Mouse (Mus musculus) MEL (cell line): Measurements from ENCODE around the gene Pla2g2c. TPM values are rescaled to one million over a fixed set of nuclear protein-coding genes. Genes with fewer than 3 reads are reported as not detected.

Source experiments
- DNase-seq: peaks from one replicate; pipeline ENCODE4 v3.0.0; 2011; ENCODE audit warnings: low read depth, low spot score
- H3K27ac ChIP-seq: 2 replicates; pipeline ENCODE4 v1.5.1; 2012; ENCODE audit warnings: low read depth, mild to moderate bottlenecking, control low read depth, low read length, moderate library complexity; ENCODE audit not compliant: control insufficient read depth
- H3K27me3 ChIP-seq, 2 experiments: fragments of 150-350 bp in 1 of 2; sonication (generic) in 1 of 2; 2 replicates each; pipeline ENCODE4 v1.6.1; 2012; ENCODE audit warnings: low read length in 2 of 2, mild to moderate bottlenecking in 2 of 2, improper control_type of control experiment in 1 of 2, moderate library complexity in 1 of 2; ENCODE audit not compliant: insufficient read depth in 2 of 2, control insufficient read depth in 1 of 2
- H3K36me3 ChIP-seq, 2 experiments: 2 replicates each; pipeline ENCODE4 v1.6.1; 2012 to 2014; ENCODE audit warnings: low read length in 2 of 2, improper control_type of control experiment in 1 of 2, inconsistent platforms in 1 of 2, mild to moderate bottlenecking in 1 of 2; ENCODE audit not compliant: insufficient read depth in 2 of 2, control insufficient read depth in 1 of 2
- H3K4me1 ChIP-seq, 2 experiments: fragments of 150-350 bp in 1 of 2; sonication (generic) in 1 of 2; 2 replicates each; pipeline ENCODE4 v1.6.1; 2012; ENCODE audit warnings: low read length in 2 of 2, improper control_type of control experiment in 1 of 2, mild to moderate bottlenecking in 1 of 2; ENCODE audit not compliant: insufficient read depth in 2 of 2, control insufficient read depth in 1 of 2
- H3K4me3 ChIP-seq, 2 experiments: fragments of 150-350 bp in 1 of 2; sonication (generic) in 1 of 2; 2 replicates each; pipeline ENCODE4 v1.5.1; 2012; ENCODE audit warnings: low read depth in 2 of 2, low read length in 2 of 2, mild to moderate bottlenecking in 2 of 2, moderate library complexity in 2 of 2, control low read depth in 1 of 2, improper control_type of control experiment in 1 of 2; ENCODE audit not compliant: control insufficient read depth in 1 of 2, insufficient read depth in 1 of 2
- H3K79me2 ChIP-seq: 2 replicates; pipeline ENCODE4 v1.6.1; 2012; ENCODE audit warnings: mild to moderate bottlenecking, low read length, moderate library complexity; ENCODE audit not compliant: control insufficient read depth, poor library complexity, insufficient read depth
- H3K9ac ChIP-seq: 2 replicates; pipeline ENCODE4 v1.6.1; 2012; ENCODE audit warnings: low read depth, mild to moderate bottlenecking, control low read depth, low read length, moderate library complexity; ENCODE audit not compliant: control insufficient read depth, poor library complexity, severe bottlenecking
- H3K9me3 ChIP-seq: fragments of 150-350 bp; sonication (generic); replicated peaks from 2 replicates; pipeline ENCODE4 v1.6.1; 2012; ENCODE audit warnings: mild to moderate bottlenecking, low read length, improper control_type of control experiment, moderate library complexity; ENCODE audit not compliant: insufficient read depth
- BHLHE40 ChIP-seq: IDR thresholded peaks from 2 replicates; pipeline ENCODE4 v1.6.1; 2012; ENCODE audit warnings: low read depth, mild to moderate bottlenecking, inconsistent platforms, low read length, improper control_type of control experiment, borderline replicate concordance
- CHD1 ChIP-seq: IDR thresholded peaks from 2 replicates; pipeline ENCODE4 v1.6.1; 2012; ENCODE audit warnings: low read depth, mild to moderate bottlenecking, inconsistent platforms, low read length, improper control_type of control experiment
- E2F4 ChIP-seq: IDR thresholded peaks from 2 replicates; pipeline ENCODE4 v1.6.1; 2011; ENCODE audit warnings: low read depth, low read length, improper control_type of control experiment, borderline replicate concordance
- ELF1 ChIP-seq: IDR thresholded peaks from 2 replicates; pipeline ENCODE4 v1.6.1; 2014; ENCODE audit warnings: low read depth, mild to moderate bottlenecking, inconsistent platforms, low read length, improper control_type of control experiment, moderate library complexity
- ETS1 ChIP-seq: IDR thresholded peaks from 2 replicates; pipeline ENCODE4 v1.6.1; 2012; ENCODE audit warnings: low read depth, mild to moderate bottlenecking, inconsistent platforms, low read length, improper control_type of control experiment, moderate library complexity
- GABPA ChIP-seq: IDR thresholded peaks from 2 replicates; pipeline ENCODE4 v1.6.1; 2012; ENCODE audit warnings: low read depth, mild to moderate bottlenecking, inconsistent platforms, low read length, improper control_type of control experiment, moderate library complexity
- HCFC1 ChIP-seq: IDR thresholded peaks from 2 replicates; pipeline ENCODE4 v1.6.1; 2012; ENCODE audit warnings: low read depth, mild to moderate bottlenecking, inconsistent platforms, low read length, improper control_type of control experiment, moderate library complexity
- KAT2A ChIP-seq: conservative IDR thresholded peaks from 2 replicates; pipeline ENCODE4 v1.6.1; 2012; ENCODE audit warnings: low read depth, low read length, improper control_type of control experiment, inconsistent platforms
- MAFK ChIP-seq: IDR thresholded peaks from 2 replicates; pipeline ENCODE4 v1.6.1; 2011; ENCODE audit warnings: low read depth, mild to moderate bottlenecking, low read length, improper control_type of control experiment, borderline replicate concordance
- MAZ ChIP-seq: IDR thresholded peaks from 2 replicates; pipeline ENCODE4 v1.6.1; 2012; ENCODE audit warnings: low read depth, mild to moderate bottlenecking, inconsistent platforms, low read length, improper control_type of control experiment
- MYB ChIP-seq: IDR thresholded peaks from 2 replicates; pipeline ENCODE4 v1.6.1; 2011; ENCODE audit warnings: mild to moderate bottlenecking, low read depth, low read length, improper control_type of control experiment
- MYC ChIP-seq: IDR thresholded peaks from 2 replicates; pipeline ENCODE4 v1.6.1; 2011; ENCODE audit warnings: low read depth, mild to moderate bottlenecking, low read length, improper control_type of control experiment, moderate library complexity
- POLR2A ChIP-seq, 2 experiments: IDR thresholded peaks; 2 replicates each; pipeline ENCODE4 v1.6.1; 2011 to 2012; ENCODE audit warnings: low read length in 2 of 2, mild to moderate bottlenecking in 2 of 2, control low read depth in 1 of 2, improper control_type of control experiment in 1 of 2, low read depth in 1 of 2, moderate library complexity in 1 of 2; ENCODE audit not compliant: control insufficient read depth in 1 of 2, insufficient read depth in 1 of 2, poor library complexity in 1 of 2
- TCF12 ChIP-seq: IDR thresholded peaks from 2 replicates; pipeline ENCODE4 v1.6.1; 2014; ENCODE audit warnings: low read depth, mild to moderate bottlenecking, inconsistent platforms, low read length, improper control_type of control experiment, moderate library complexity
- UBTF ChIP-seq: IDR thresholded peaks from 2 replicates; pipeline ENCODE4 v1.6.1; 2012; ENCODE audit warnings: low read depth, mild to moderate bottlenecking, inconsistent platforms, low read length, improper control_type of control experiment, moderate library complexity, borderline replicate concordance; ENCODE audit not compliant: insufficient read depth
- USF2 ChIP-seq, 2 experiments: IDR thresholded peaks; 2 replicates each; pipeline ENCODE4 v1.6.1; 2011 to 2012; ENCODE audit warnings: improper control_type of control experiment in 2 of 2, low read length in 2 of 2, borderline replicate concordance in 1 of 2, inconsistent platforms in 1 of 2, low read depth in 1 of 2, mild to moderate bottlenecking in 1 of 2; ENCODE audit not compliant: insufficient read depth in 1 of 2
- ZKSCAN1 ChIP-seq: IDR thresholded peaks from 2 replicates; pipeline ENCODE4 v1.6.1; 2012; ENCODE audit warnings: low read depth, mild to moderate bottlenecking, inconsistent platforms, low read length, improper control_type of control experiment, moderate library complexity
- ZMIZ1 ChIP-seq: IDR thresholded peaks from 2 replicates; pipeline ENCODE4 v1.6.1; 2012; ENCODE audit warnings: low read depth, mild to moderate bottlenecking, inconsistent platforms, low read length, improper control_type of control experiment, moderate library complexity
- ZNF384 ChIP-seq: IDR thresholded peaks from 2 replicates; pipeline ENCODE4 v1.6.1; 2012; ENCODE audit warnings: low read depth, mild to moderate bottlenecking, inconsistent platforms, low read length, improper control_type of control experiment
- polyA plus RNA-seq, 2 experiments: library from polyadenylated mRNA; stranded (reverse) in 1 of 2; unstranded in 1 of 2; fragments of >175 nt in 1 of 2; fragments of >200 nt in 1 of 2; gene quantifications; 2 replicates each; pipeline versions ENCODE4 v1.2.1 to v1.2.4; 2012; ENCODE audit warnings: low replicate concordance in 2 of 2, low read depth in 1 of 2; ENCODE audit not compliant: insufficient read length in 2 of 2, insufficient read depth in 1 of 2, missing spikeins in 1 of 2
- total RNA-seq: library from RNA; depleted of rRNA; stranded (reverse); fragments of 300-350 nt; gene quantifications from 2 replicates; pipeline ENCODE4 v1.2.3, GENCODE M21; 2012; rRNA removed

Pla2g2c gene
- total RNA-seq (not detected in 2 replicates), polyA plus RNA-seq (not detected)

GRCm38 (mm10) chr4:138724354-138725126 is at the start of gene Pla2g2c:
TSS of gene Pla2g2c (plus strand) at chr4:138724792.
- no peak for TF ChIP-seq UBTF
- no peak for TF ChIP-seq BHLHE40
- no peaks in the 10 kb centered on the region for H3K9me3 ChIP-seq
- H3K27ac ChIP-seq: no peak within 1 kb of the TSS
- no peaks in the 10 kb centered on the region for H3K79me2 ChIP-seq
- H3K9ac ChIP-seq: no peak within 1 kb of the TSS
- no peak for DNase-seq
- H3K4me3 ChIP-seq: no peak within 1 kb of the TSS
- H3K4me1 ChIP-seq: no peaks in the 10 kb centered on the region
- no peaks in the 10 kb centered on the region for H3K27me3 ChIP-seq
- no peaks in the 10 kb centered on the region for H3K36me3 ChIP-seq

- H3K9me3 ChIP-seq: no peaks in the 10 kb centered on the region
- no peaks in the 10 kb centered on the region for H3K79me2 ChIP-seq
- no peak overlapping the region for H3K4me3 ChIP-seq
- TF ChIP-seq TCF12 (no peak), USF2 (IDR thresholded peaks at IDR 0.05; ENCODE audit: borderline replicate concordance in 1 of 2, insufficient read depth in 1 of 2, low read depth in 1 of 2, low read length in 2 of 2) (no peak), ELF1 (no peak), ZKSCAN1 (no peak), MAFK (no peak), MYC (no peak), KAT2A (no peak), ZMIZ1 (no peak), CHD1 (no peak), GABPA (no peak), E2F4 (no peak), ETS1 (no peak), MAZ (no peak), POLR2A (IDR thresholded peaks at IDR 0.05; ENCODE audit: control insufficient read depth in 1 of 2, insufficient read depth in 1 of 2, low read depth in 1 of 2, low read length in 2 of 2, poor library complexity in 1 of 2) (no peak), UBTF (no peak), HCFC1 (no peak), ZNF384 (no peak), MYB (no peak)
- TF ChIP-seq, all 39 proteins: peak for 0
- no peaks in the 10 kb centered on the region for H3K27me3 ChIP-seq
- H3K4me1 ChIP-seq: no peaks in the 10 kb centered on the region
- H3K9ac ChIP-seq: no peak overlapping the region
- DNase-seq: peak; percentile 10
- no peak overlapping the region for H3K27ac ChIP-seq
- H3K36me3 ChIP-seq: no peaks in the 10 kb centered on the region
Measured at GRCm38 (mm10) chr4:138676480-138676879, 48.1 kb upstream of the Pla2g2c start.
